Mouse (Mus musculus) A20 (cell line): ENCODE data around the gene Bik.

Experiments
- DNase-seq: peaks from one replicate; pipeline ENCODE4 v3.0.0-alpha.2; 2011; ENCODE audit warnings: low read depth, low spot score

The Bik gene

GRCm38 (mm10) chr15:83512489-83513281 lies 14.0 kb upstream of the Bik start:
- DNase-seq: no peak

- DNase-seq: no peak
Observed at GRCm38 (mm10) chr15:83515018-83515417, 11.6 kb upstream of the Bik start.

- DNase-seq: peak; percentile 68
Observed at GRCm38 (mm10) chr15:83518215-83519048, 8.2 kb upstream of the Bik start.

GRCm38 (mm10) chr15:83520861-83521382 lies 5.7 kb upstream of the Bik start:
- no peak for DNase-seq

- no peak for DNase-seq
Observed at GRCm38 (mm10) chr15:83523196-83523595, 3.5 kb upstream of the Bik start.

- no peak for DNase-seq
Observed at GRCm38 (mm10) chr15:83523638-83524332, 2.9 kb upstream of the Bik start.

- DNase-seq: no peak
Observed at GRCm38 (mm10) chr15:83524333-83524729, 2.3 kb upstream of the Bik start.

- DNase-seq: no peak
Observed at GRCm38 (mm10) chr15:83527092-83527437, 403 bp downstream of the Bik start.

GRCm38 (mm10) chr15:83527747-83528146 lies 1.1 kb downstream of the Bik start:
- DNase-seq: no peak

GRCm38 (mm10) chr15:83528892-83529291 lies 2.2 kb downstream of the Bik start:
- no peak for DNase-seq

- no peak for DNase-seq
Observed at GRCm38 (mm10) chr15:83529765-83530164, 3.1 kb downstream of the Bik start.

GRCm38 (mm10) chr15:83530233-83530632 lies 3.6 kb downstream of the Bik start:
- no peak for DNase-seq

GRCm38 (mm10) chr15:83530688-83531087 lies 4.0 kb downstream of the Bik start:
- no peak for DNase-seq

GRCm38 (mm10) chr15:83531961-83532469 lies 5.4 kb downstream of the Bik start:
- DNase-seq: peak; percentile 27

GRCm38 (mm10) chr15:83532606-83533005 lies 5.9 kb downstream of the Bik start:
- no peak for DNase-seq

GRCm38 (mm10) chr15:83534960-83535889 lies 8.6 kb downstream of the Bik start:
- no peak for DNase-seq

- DNase-seq: no peak
Observed at GRCm38 (mm10) chr15:83535890-83536231, 9.2 kb downstream of the Bik start.

GRCm38 (mm10) chr15:83538855-83539254 lies 12.2 kb downstream of the Bik start:
- DNase-seq: no peak

GRCm38 (mm10) chr15:83539905-83540304 lies 13.2 kb downstream of the Bik start:
- DNase-seq: no peak

GRCm38 (mm10) chr15:83541647-83542287 lies 15.1 kb downstream of the Bik start:
- DNase-seq: no peak
